Mouse (Mus musculus): ENCODE results near the gene Ror1. TPM values are rescaled to one million over a fixed set of nuclear protein-coding genes. Genes with fewer than 3 reads are reported as not detected.

The Ror1 gene
- polyA plus RNA-seq, 1 experiment from 2014 or later, result 0.76 TPM

GRCm38 (mm10) chr4:100198275-100198674 is 102.7 kb downstream of the Ror1 start:
- no peak overlapping the region for H3K4me3 ChIP-seq
- H3K27ac ChIP-seq (replicated peaks), result no peak overlapping the region
- H3K36me3 ChIP-seq, result no peaks in the 10 kb centered on the region
- 0 out of 2 replicates have a peak, but pooled peaks cover 3% of the 10 kb centered on the region for H3K4me1 ChIP-seq
- no peaks in the 10 kb centered on the region for H3K9me3 ChIP-seq
- H3K27me3 ChIP-seq, result no peaks in the 10 kb centered on the region
- no peak for ATAC-seq (replicated peaks)
- 67% methylated on average over 2 of the region's 2 CpGs for WGBS
- H3K9ac ChIP-seq (replicated peaks), result no peak overlapping the region
- no peak overlapping the region for H3K4me2 ChIP-seq (replicated peaks)

DNA sequence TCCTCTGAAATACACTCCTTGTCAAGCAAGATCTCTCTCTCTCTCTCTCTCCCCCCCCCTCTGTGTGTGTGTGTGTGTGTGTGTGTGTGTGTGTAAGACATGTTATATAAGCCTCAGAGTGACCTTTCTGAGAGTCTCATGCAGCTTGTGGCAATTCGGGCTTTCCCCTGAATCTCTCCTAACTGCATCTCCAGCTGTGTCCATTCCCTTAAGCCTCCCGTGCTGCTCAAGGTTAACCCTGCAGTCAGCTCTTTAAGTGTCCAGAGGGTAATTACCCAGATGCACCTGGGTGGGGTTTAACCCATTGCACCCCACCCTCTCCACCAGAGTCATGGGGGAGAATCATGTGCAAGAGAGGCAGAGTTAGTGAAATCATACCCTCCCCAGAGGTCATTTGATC is 105.7 kb downstream of the Ror1 start:
- ATAC-seq (replicated peaks), result no peak
- Histone ChIP-seq H3K4me1 (no peaks in the 10 kb centered on the region), H3K4me2 (replicated peaks) (no peak overlapping the region), H3K4me3 (no peak overlapping the region), H3K27ac (replicated peaks) (no peak overlapping the region), H3K9ac (replicated peaks) (no peak overlapping the region), H3K27me3 (no peaks in the 10 kb centered on the region), H3K9me3 (no peaks in the 10 kb centered on the region), H3K36me3 (no peaks in the 10 kb centered on the region)
- WGBS, result 52% methylated on average over 2 of the region's 2 CpGs

DNA sequence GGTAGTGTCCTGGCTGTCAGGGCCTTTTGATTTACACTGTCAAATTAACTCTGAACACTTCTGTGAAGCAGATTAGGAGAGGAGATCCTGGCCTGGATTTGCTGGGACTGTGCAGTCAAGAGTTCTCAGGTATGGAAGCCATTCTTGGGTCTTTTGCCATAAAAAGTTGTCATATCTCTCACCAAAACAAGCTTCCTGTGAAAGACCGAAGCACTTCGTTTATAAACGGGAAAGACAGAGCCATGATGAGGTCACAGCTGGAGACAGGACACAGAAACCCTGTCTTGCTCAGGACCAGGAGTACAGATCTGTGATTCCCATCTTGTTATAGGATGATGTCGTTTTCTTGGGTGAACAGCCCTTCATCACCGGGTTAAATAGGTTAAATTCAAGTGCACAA is 107.5 kb downstream of the Ror1 start:
- Histone ChIP-seq H3K4me1 (no peaks in the 10 kb centered on the region), H3K27ac (replicated peaks) (no peak overlapping the region), H3K27me3 (no peaks in the 10 kb centered on the region), H3K4me3 (no peak overlapping the region), H3K9me3 (no peaks in the 10 kb centered on the region), H3K4me2 (replicated peaks) (no peak overlapping the region), H3K36me3 (no peaks in the 10 kb centered on the region), H3K9ac (replicated peaks) (no peak overlapping the region)
- no peak for ATAC-seq (replicated peaks)
- WGBS, result 78% methylated on average over 5 of the region's 5 CpGs

DNA sequence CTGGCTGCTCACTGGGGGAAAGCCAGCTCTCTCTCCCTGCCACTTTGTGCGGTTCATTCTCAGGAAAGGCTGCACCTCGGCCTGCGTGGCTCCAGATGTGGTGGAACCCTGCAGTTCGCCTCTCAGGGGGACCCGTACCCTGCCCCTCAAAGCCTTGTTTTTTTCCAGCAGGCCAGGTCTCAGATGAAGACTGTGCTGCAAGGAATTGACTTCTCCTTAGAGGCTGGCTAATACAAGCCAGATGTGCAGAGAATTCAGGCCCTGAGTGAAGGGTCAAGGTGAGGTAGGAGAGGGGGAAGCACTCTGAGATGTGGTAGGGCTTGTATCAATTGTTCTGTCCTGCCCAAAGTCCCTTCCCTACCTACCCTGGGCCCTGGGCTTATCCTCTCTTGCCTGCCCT is 108.1 kb downstream of the Ror1 start:
- no peak for ATAC-seq (replicated peaks)
- Histone ChIP-seq H3K27ac (replicated peaks) (no peak overlapping the region), H3K9ac (replicated peaks) (no peak overlapping the region), H3K4me3 (no peak overlapping the region), H3K4me1 (no peaks in the 10 kb centered on the region), H3K27me3 (no peaks in the 10 kb centered on the region), H3K9me3 (no peaks in the 10 kb centered on the region), H3K36me3 (no peaks in the 10 kb centered on the region), H3K4me2 (replicated peaks) (no peak overlapping the region)
- 68% methylated on average over 5 of the region's 5 CpGs for WGBS

DNA sequence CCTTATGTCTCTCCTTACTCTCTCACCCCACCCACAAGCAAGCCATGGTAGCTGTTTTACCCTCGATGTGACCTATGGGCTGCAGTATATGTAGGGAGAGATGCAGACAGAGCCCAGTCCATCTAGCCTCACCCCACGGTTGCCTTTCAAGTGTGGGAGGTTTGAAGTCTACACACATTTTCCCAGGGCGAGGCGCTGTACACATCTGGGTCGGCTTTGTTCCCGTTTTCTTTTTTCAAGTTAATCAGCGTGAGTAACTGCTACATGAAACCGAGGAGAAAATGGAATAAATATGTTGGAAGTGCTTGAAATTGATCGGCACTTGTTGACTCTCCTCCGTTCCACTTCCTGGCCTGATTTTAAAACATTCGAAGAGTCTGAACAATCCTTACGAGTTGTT is 108.8 kb downstream of the Ror1 start:
- Histone ChIP-seq H3K27me3 (no peaks in the 10 kb centered on the region), H3K36me3 (no peaks in the 10 kb centered on the region), H3K4me1 (no peaks in the 10 kb centered on the region), H3K9me3 (no peaks in the 10 kb centered on the region), H3K27ac (replicated peaks) (no peak overlapping the region), H3K4me3 (no peak overlapping the region), H3K9ac (replicated peaks) (no peak overlapping the region), H3K4me2 (replicated peaks) (no peak overlapping the region)
- 85% methylated on average over 12 of the region's 12 CpGs for WGBS
- ATAC-seq (replicated peaks), result no peak

DNA sequence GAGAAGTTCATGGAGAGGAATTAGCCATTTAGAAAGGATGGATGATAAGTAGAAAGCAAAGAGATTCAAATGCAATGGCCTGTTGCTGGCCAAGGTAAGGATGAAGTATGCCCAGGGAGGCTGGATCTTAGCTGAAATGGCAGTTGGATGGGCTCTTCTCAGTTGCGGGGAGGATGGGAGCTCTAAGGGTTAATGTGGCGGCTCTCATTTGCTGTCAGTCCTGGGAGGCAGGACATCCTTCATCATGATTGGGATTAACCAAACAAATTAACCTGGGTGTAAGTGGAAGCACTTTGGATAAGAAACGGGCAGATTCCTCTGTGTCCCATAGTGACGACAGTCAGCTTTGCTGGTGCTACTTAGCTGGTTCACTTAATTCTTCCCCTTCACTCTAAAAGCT is 112.5 kb downstream of the Ror1 start:
- WGBS, result 56% methylated on average over 4 of the region's 4 CpGs
- Histone ChIP-seq H3K27ac (replicated peaks) (no peak overlapping the region), H3K4me3 (no peak overlapping the region), H3K9ac (replicated peaks) (no peak overlapping the region), H3K4me1 (no peaks in the 10 kb centered on the region), H3K27me3 (no peaks in the 10 kb centered on the region), H3K4me2 (replicated peaks) (no peak overlapping the region), H3K36me3 (no peaks in the 10 kb centered on the region), H3K9me3 (no peaks in the 10 kb centered on the region)
- no peak for ATAC-seq (replicated peaks)

DNA sequence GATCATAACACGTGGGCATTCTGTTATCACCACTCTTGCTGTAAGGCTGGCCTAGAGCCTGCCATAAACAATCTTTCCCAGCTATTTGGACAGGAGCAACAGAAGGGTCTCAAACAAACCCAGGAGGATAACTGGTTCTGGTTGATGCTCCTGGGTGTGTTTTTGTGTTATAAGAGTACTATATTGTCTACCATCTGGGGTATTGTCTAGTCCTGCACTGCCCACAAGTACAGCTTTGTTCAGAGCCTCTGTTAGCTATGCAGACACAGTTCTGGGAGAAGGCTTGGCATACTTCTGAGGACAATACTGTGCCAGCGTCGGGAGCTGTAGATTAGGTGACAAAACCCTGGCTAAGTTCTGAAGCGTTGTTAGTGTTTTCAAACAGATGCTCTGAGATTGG is 113.5 kb downstream of the Ror1 start:
- Histone ChIP-seq H3K4me2 (replicated peaks) (no peak overlapping the region), H3K36me3 (no peaks in the 10 kb centered on the region), H3K9ac (replicated peaks) (no peak overlapping the region), H3K27ac (replicated peaks) (no peak overlapping the region), H3K4me1 (no peaks in the 10 kb centered on the region), H3K27me3 (no peaks in the 10 kb centered on the region), H3K4me3 (no peak overlapping the region), H3K9me3 (no peaks in the 10 kb centered on the region)
- WGBS, result 50% methylated on average over 4 of the region's 4 CpGs
- ATAC-seq (replicated peaks), result no peak

GRCm38 (mm10) chr4:100211331-100211730 is 115.7 kb downstream of the Ror1 start:
- no peak overlapping the region for H3K27ac ChIP-seq (replicated peaks)
- H3K4me2 ChIP-seq (replicated peaks), result no peak overlapping the region
- ATAC-seq (replicated peaks), result no peak
- no peaks in the 10 kb centered on the region for H3K36me3 ChIP-seq
- H3K9me3 ChIP-seq, result no peaks in the 10 kb centered on the region
- H3K4me1 ChIP-seq, result no peaks in the 10 kb centered on the region
- no peak overlapping the region for H3K4me3 ChIP-seq
- H3K9ac ChIP-seq (replicated peaks), result no peak overlapping the region
- 86% methylated on average over 4 of the region's 4 CpGs for WGBS
- H3K27me3 ChIP-seq, result no peaks in the 10 kb centered on the region

DNA sequence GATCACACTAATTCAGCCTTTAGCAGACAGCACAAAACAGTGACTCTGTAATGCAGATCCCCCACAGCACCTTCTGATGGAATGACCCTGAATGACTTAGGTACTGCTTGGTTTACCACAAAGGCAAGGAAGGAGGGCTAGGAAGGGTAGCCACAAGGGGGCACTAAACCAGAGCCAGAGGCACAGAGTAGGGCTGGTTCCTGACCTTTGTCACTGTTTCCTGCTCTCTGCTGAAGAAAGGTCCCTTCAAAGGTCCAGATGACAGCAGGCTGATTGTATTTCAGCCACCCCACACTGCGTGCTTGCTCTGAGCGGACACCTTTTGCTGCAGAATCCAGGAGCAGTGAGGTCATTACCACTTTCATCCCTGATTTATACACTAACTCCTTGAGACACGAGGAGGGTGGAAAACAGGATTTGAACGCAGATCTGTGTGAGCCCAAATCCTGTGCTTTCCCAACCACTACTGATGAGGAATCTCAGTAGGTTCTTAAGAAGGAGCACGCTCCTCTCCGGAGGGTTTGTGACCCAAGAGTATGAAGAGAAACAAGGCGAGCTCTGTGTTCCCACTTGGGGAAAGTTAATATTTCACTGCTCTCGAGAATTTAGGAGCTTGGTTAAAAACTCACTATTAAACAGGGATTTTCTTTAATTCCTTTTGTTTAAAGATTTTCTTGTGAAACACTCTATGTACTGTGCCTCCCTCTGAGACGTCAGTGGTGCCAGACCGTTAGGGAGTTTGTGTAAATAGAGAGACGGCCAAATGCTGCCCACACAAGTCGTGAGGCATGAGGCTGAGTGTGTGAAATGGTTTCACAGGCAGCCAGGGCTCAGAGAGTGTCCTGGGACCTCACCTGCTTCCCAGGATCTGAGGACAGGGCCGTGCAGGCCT is 119.0 kb downstream of the Ror1 start:
- ATAC-seq (replicated peaks), result no peak

GRCm38 (mm10) chr4:100216587-100216986 is 121.0 kb downstream of the Ror1 start:
- H3K4me2 ChIP-seq (replicated peaks), result no peak overlapping the region
- H3K9ac ChIP-seq (replicated peaks), result no peak overlapping the region
- WGBS, result 84% methylated on average over 3 of the region's 3 CpGs
- no peak overlapping the region for H3K4me3 ChIP-seq
- no peak for ATAC-seq (replicated peaks)
- no peaks in the 10 kb centered on the region for H3K9me3 ChIP-seq
- no peak overlapping the region for H3K27ac ChIP-seq (replicated peaks)
- no peaks in the 10 kb centered on the region for H3K4me1 ChIP-seq
- H3K27me3 ChIP-seq, result no peaks in the 10 kb centered on the region
- H3K36me3 ChIP-seq, result no peaks in the 10 kb centered on the region

More for the DNA sequence above, 119.0 kb downstream of the Ror1 start:
- Histone ChIP-seq H3K4me1 (no peaks in the 10 kb centered on the region), H3K9me3 (no peaks in the 10 kb centered on the region), H3K4me3 (no peak overlapping the region), H3K36me3 (no peaks in the 10 kb centered on the region), H3K4me2 (replicated peaks) (no peak overlapping the region), H3K27ac (replicated peaks) (no peak overlapping the region), H3K27me3 (no peaks in the 10 kb centered on the region), H3K9ac (replicated peaks) (no peak overlapping the region)
- WGBS, result 59% methylated on average over 13 of the region's 13 CpGs

- no peak overlapping the region for H3K4me3 ChIP-seq
- H3K27me3 ChIP-seq, result no peaks in the 10 kb centered on the region
- no peak overlapping the region for H3K9ac ChIP-seq (replicated peaks)
- no peak overlapping the region for H3K4me2 ChIP-seq (replicated peaks)
- ATAC-seq (replicated peaks), result no peak
- no peaks in the 10 kb centered on the region for H3K9me3 ChIP-seq
- no peaks in the 10 kb centered on the region for H3K36me3 ChIP-seq
- 95% methylated on average over 4 of the region's 4 CpGs for WGBS
- no peaks in the 10 kb centered on the region for H3K4me1 ChIP-seq
- H3K27ac ChIP-seq (replicated peaks), result no peak overlapping the region
These were observed 123.4 kb downstream of the Ror1 start for GRCm38 (mm10) chr4:100219026-100219425.

DNA sequence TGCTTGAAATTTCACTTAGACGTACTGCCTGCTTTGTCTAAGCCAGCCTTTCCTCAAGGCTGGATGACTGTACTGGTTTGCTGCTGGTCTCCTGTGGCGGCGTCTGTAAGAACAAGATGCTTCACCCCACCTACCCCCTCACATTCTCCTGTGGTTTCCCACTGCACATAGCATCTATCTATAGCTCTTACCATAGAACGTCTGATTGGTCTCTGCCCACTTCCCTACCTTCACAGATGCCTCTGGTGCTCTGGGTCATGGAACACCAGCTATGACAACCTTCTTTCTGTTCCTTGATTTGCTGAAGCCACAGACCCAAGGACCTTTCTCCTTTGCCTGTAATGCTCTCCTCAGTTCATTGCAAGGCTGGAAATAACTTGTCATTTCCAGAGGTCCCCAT is 124.0 kb downstream of the Ror1 start:
- no peak overlapping the region for H3K4me2 ChIP-seq (replicated peaks)
- no peak for ATAC-seq (replicated peaks)
- H3K36me3 ChIP-seq, result no peaks in the 10 kb centered on the region
- 91% methylated on average over 4 of the region's 4 CpGs for WGBS
- no peak overlapping the region for H3K4me3 ChIP-seq
- no peaks in the 10 kb centered on the region for H3K9me3 ChIP-seq
- H3K27me3 ChIP-seq, result no peaks in the 10 kb centered on the region
- H3K9ac ChIP-seq (replicated peaks), result no peak overlapping the region
- no peak overlapping the region for H3K27ac ChIP-seq (replicated peaks)
- no peaks in the 10 kb centered on the region for H3K4me1 ChIP-seq

Data from forebrain, embryonic 15.5 days (tissue).